Mouse (Mus musculus): Measurements from ENCODE around the gene Rgs19. TPM values are rescaled to one million over a fixed set of nuclear protein-coding genes. Genes with fewer than 3 reads are reported as not detected.

The Rgs19 gene
- polyA plus RNA-seq, 1 experiment from 2014 or later: 20.0 TPM

GRCm38 (mm10) chr2:181716991-181717390, 23.2 kb upstream of the Rgs19 start:
- Histone ChIP-seq H3K4me1 (replicated peaks; ENCODE audit: control insufficient read depth, insufficient read depth) (no peaks in the 10 kb centered on the region), H3K4me3 (ENCODE audit: low read depth, low read length) (no peak overlapping the region), H3K9ac (ENCODE audit: low read length) (no peak overlapping the region), H3K9me3 (ENCODE audit: control insufficient read depth, low read length) (no peaks in the 10 kb centered on the region), H3K36me3 (ENCODE audit: control insufficient read depth, insufficient read depth, low read length) (no peaks in the 10 kb centered on the region), H3K27me3 (ENCODE audit: control insufficient read depth, insufficient read depth, low read length) (no peaks in the 10 kb centered on the region), H3K4me2 (replicated peaks; ENCODE audit: low read depth) (no peak overlapping the region), H3K27ac (replicated peaks) (no peak overlapping the region)
- WGBS: 32% methylated on average over 3 of the region's 3 CpGs
- TF ChIP-seq CTCF (IDR thresholded peaks at IDR 0.05; ENCODE audit: low read depth): no peak
- no peak for TF ChIP-seq EP300 (optimal IDR thresholded peaks at IDR 0.05)
- ATAC-seq (ENCODE audit: low FRiP score, low TSS enrichment) (no peak), DNase-seq (ENCODE audit: low spot score) (no peak)

GRCm38 (mm10) chr2:181715382-181715781, 21.6 kb upstream of the Rgs19 start:
- Histone ChIP-seq H3K27me3 (ENCODE audit: control insufficient read depth, insufficient read depth, low read length) (no peaks in the 10 kb centered on the region), H3K4me2 (replicated peaks; ENCODE audit: low read depth) (no peak overlapping the region), H3K9me3 (ENCODE audit: control insufficient read depth, low read length) (no peaks in the 10 kb centered on the region), H3K9ac (ENCODE audit: low read length) (no peak overlapping the region), H3K4me1 (replicated peaks; ENCODE audit: control insufficient read depth, insufficient read depth) (no peaks in the 10 kb centered on the region), H3K4me3 (ENCODE audit: low read depth, low read length) (no peak overlapping the region), H3K36me3 (ENCODE audit: control insufficient read depth, insufficient read depth, low read length) (no peaks in the 10 kb centered on the region), H3K27ac (replicated peaks) (no peak overlapping the region)
- WGBS: 62% methylated on average over 3 of the region's 3 CpGs
- TF ChIP-seq EP300 (optimal IDR thresholded peaks at IDR 0.05) (no peak), CTCF (IDR thresholded peaks at IDR 0.05; ENCODE audit: low read depth) (no peak)
- ATAC-seq (ENCODE audit: low FRiP score, low TSS enrichment): no peak
- DNase-seq (ENCODE audit: low spot score): no peak

GRCm38 (mm10) chr2:181714903-181715326, 21.1 kb upstream of the Rgs19 start, which contains the start of gene Oprl1:
Oprl1 (plus strand) TSS chr2:181715016.
- no peak within 1 kb of the TSS for H3K27ac ChIP-seq (replicated peaks)
- no peaks in the 10 kb centered on the region for H3K9me3 ChIP-seq (ENCODE audit: control insufficient read depth, low read length)
- H3K27me3 ChIP-seq (ENCODE audit: control insufficient read depth, insufficient read depth, low read length): no peaks in the 10 kb centered on the region
- no peaks in the 10 kb centered on the region for H3K36me3 ChIP-seq (ENCODE audit: control insufficient read depth, insufficient read depth, low read length)
- DNase-seq (ENCODE audit: low spot score) (peak; percentile 33), ATAC-seq (ENCODE audit: low FRiP score, low TSS enrichment) (no peak)
- TF ChIP-seq CTCF (IDR thresholded peaks at IDR 0.05; ENCODE audit: low read depth) (no peak), EP300 (optimal IDR thresholded peaks at IDR 0.05) (no peak)
- no peak within 1 kb of the TSS for H3K9ac ChIP-seq (ENCODE audit: low read length)
- no peak within 1 kb of the TSS for H3K4me2 ChIP-seq (replicated peaks; ENCODE audit: low read depth)
- no peaks in the 10 kb centered on the region for H3K4me1 ChIP-seq (replicated peaks; ENCODE audit: control insufficient read depth, insufficient read depth)
- no peak within 1 kb of the TSS for H3K4me3 ChIP-seq (ENCODE audit: low read depth, low read length)
- WGBS: 3% methylated on average over 7 of the region's 7 CpGs

GRCm38 (mm10) chr2:181713749-181714148, 20.0 kb upstream of the Rgs19 start:
- H3K9ac ChIP-seq (ENCODE audit: low read length): no peak overlapping the region
- 89% methylated on average over 1 of the region's 1 CpGs for WGBS
- H3K27ac ChIP-seq (replicated peaks): no peak overlapping the region
- H3K4me1 ChIP-seq (replicated peaks; ENCODE audit: control insufficient read depth, insufficient read depth): no peaks in the 10 kb centered on the region
- DNase-seq (ENCODE audit: low spot score) (no peak), ATAC-seq (ENCODE audit: low FRiP score, low TSS enrichment) (no peak)
- no peak for TF ChIP-seq CTCF (IDR thresholded peaks at IDR 0.05; ENCODE audit: low read depth)
- no peak for TF ChIP-seq EP300 (optimal IDR thresholded peaks at IDR 0.05)
- H3K4me3 ChIP-seq (ENCODE audit: low read depth, low read length): no peak overlapping the region
- H3K36me3 ChIP-seq (ENCODE audit: control insufficient read depth, insufficient read depth, low read length): no peaks in the 10 kb centered on the region
- H3K27me3 ChIP-seq (ENCODE audit: control insufficient read depth, insufficient read depth, low read length): no peaks in the 10 kb centered on the region
- H3K9me3 ChIP-seq (ENCODE audit: control insufficient read depth, low read length): no peaks in the 10 kb centered on the region
- no peak overlapping the region for H3K4me2 ChIP-seq (replicated peaks; ENCODE audit: low read depth)

GRCm38 (mm10) chr2:181706668-181707067, 12.9 kb upstream of the Rgs19 start:
- no peaks in the 10 kb centered on the region for H3K36me3 ChIP-seq (ENCODE audit: control insufficient read depth, insufficient read depth, low read length)
- H3K4me1 ChIP-seq (replicated peaks; ENCODE audit: control insufficient read depth, insufficient read depth): no peaks in the 10 kb centered on the region
- no peak for DNase-seq (ENCODE audit: low spot score)
- no peaks in the 10 kb centered on the region for H3K27me3 ChIP-seq (ENCODE audit: control insufficient read depth, insufficient read depth, low read length)
- ATAC-seq (ENCODE audit: low FRiP score, low TSS enrichment): no peak
- H3K9ac ChIP-seq (ENCODE audit: low read length): no peak overlapping the region
- no peak overlapping the region for H3K27ac ChIP-seq (replicated peaks)
- H3K4me2 ChIP-seq (replicated peaks; ENCODE audit: low read depth): no peak overlapping the region
- WGBS: 51% methylated on average over 4 of the region's 4 CpGs
- H3K4me3 ChIP-seq (ENCODE audit: low read depth, low read length): no peak overlapping the region
- TF ChIP-seq CTCF (IDR thresholded peaks at IDR 0.05; ENCODE audit: low read depth): peak; percentile 72
- TF ChIP-seq EP300 (optimal IDR thresholded peaks at IDR 0.05): no peak
- no peaks in the 10 kb centered on the region for H3K9me3 ChIP-seq (ENCODE audit: control insufficient read depth, low read length)

- Histone ChIP-seq H3K9ac (ENCODE audit: low read length) (no peak within 1 kb of the TSS), H3K9me3 (ENCODE audit: control insufficient read depth, low read length) (no peaks in the 10 kb centered on the region), H3K27me3 (ENCODE audit: control insufficient read depth, insufficient read depth, low read length) (no peaks in the 10 kb centered on the region), H3K27ac (replicated peaks) (no peak within 1 kb of the TSS), H3K4me3 (ENCODE audit: low read depth, low read length) (no peak within 1 kb of the TSS), H3K4me2 (replicated peaks; ENCODE audit: low read depth) (no peak within 1 kb of the TSS), H3K36me3 (ENCODE audit: control insufficient read depth, insufficient read depth, low read length) (no peaks in the 10 kb centered on the region), H3K4me1 (replicated peaks; ENCODE audit: control insufficient read depth, insufficient read depth) (no peaks in the 10 kb centered on the region)
- DNase-seq (ENCODE audit: low spot score): peak; percentile 12
- WGBS: 52% methylated on average over 5 of the region's 5 CpGs
- no peak for TF ChIP-seq CTCF (IDR thresholded peaks at IDR 0.05; ENCODE audit: low read depth)
- no peak for TF ChIP-seq EP300 (optimal IDR thresholded peaks at IDR 0.05)
- no peak for ATAC-seq (ENCODE audit: low FRiP score, low TSS enrichment)
Measured at GRCm38 (mm10) chr2:181698241-181698640, 4.5 kb upstream of the Rgs19 start, which contains the start of gene Lkaaear1. Lkaaear1 (minus strand) TSS chr2:181698442.
